20 mouse cellular contexts compared by ENCODE assay signal in genomic region chr3:84637890-84638578, GRCm38 (mm10). TPM values are rescaled to one million over a fixed set of nuclear protein-coding genes. Genes with fewer than 3 reads are reported as not detected.
DNase-seq lines count a peak whose midpoint lies in the region; ATAC-seq and TF ChIP-seq lines count a peak whose summit lies in the region.
"Had no signal": no experiment of that assay in that cellular context is flagged by ENCODE, and none has a peak within 500 bp of the region (broad histone marks: within the 10 kb centered on the region; RNA-seq: fewer than 3 reads in every experiment).

No protein-coding gene starts in this region.

- 0 out of 2 replicates have a peak overlapping the region, but pooled peaks have one; percentile 1 for H3K9ac ChIP-seq in heart, embryonic 13.5 days
- no peak overlapping the region for H3K9ac ChIP-seq in lung, embryonic 15.5 days
- no peak overlapping the region for H3K9ac ChIP-seq in intestine, embryonic 14.5 days (ENCODE audit: low read length)
- no peak overlapping the region for H3K9ac ChIP-seq in stomach, embryonic 15.5 days
- H3K9ac ChIP-seq: forebrain, embryonic 15.5 days; midbrain, embryonic 12.5 days; neural tube, embryonic 15.5 days had no signal

- TF ChIP-seq CTCF in lung, adult 2 months (IDR thresholded peaks at IDR 0.05; ENCODE audit: insufficient read depth, low read length): no peak

- no peaks in the 10 kb centered on the region for H3K9me3 ChIP-seq in heart, embryonic 13.5 days
- no peaks in the 10 kb centered on the region for H3K9me3 ChIP-seq in lung, embryonic 15.5 days
- no peaks in the 10 kb centered on the region for H3K9me3 ChIP-seq in intestine, embryonic 14.5 days (ENCODE audit: control insufficient read depth, low read length)
- H3K9me3 ChIP-seq in stomach, embryonic 15.5 days: no peaks in the 10 kb centered on the region
- H3K9me3 ChIP-seq: forebrain, embryonic 15.5 days; midbrain, embryonic 12.5 days; neural tube, embryonic 15.5 days had no signal

- DNase-seq in heart, adult 8-10 months (ENCODE audit: low spot score): no peak
- no peak for DNase-seq in lung, adult 2 months
- DNase-seq in intestine, embryonic 14.5 days (ENCODE audit: low spot score): no peak
- no peak for DNase-seq in right cerebral cortex, postnatal 4 days
- no peak for DNase-seq in thymus, postnatal 4 days
- DNase-seq: adrenal gland, adult 2 months; cerebellum, adult 8-10 months; gastrocnemius, adult 2 months; heart, adult 18-20 months; layer of hippocampus, adult 9-11 months; thymus, postnatal 36 days had no signal

- no peak overlapping the region for H3K4me3 ChIP-seq in heart, embryonic 13.5 days
- no peak overlapping the region for H3K4me3 ChIP-seq in lung, embryonic 15.5 days
- H3K4me3 ChIP-seq in lung, adult 2 months (replicated peaks; ENCODE audit: extremely low read depth, low read depth, low read length): no peak overlapping the region
- H3K4me3 ChIP-seq in intestine, embryonic 14.5 days (ENCODE audit: low read depth, low read length): no peak overlapping the region
- H3K4me3 ChIP-seq in stomach, embryonic 15.5 days (replicated peaks): no peak overlapping the region
- H3K4me3 ChIP-seq: forebrain, embryonic 15.5 days; gastrocnemius, adult 2 months; midbrain, embryonic 12.5 days; neural tube, embryonic 15.5 days had no signal

- TF ChIP-seq POLR2A in lung, adult 2 months (IDR thresholded peaks at IDR 0.05; ENCODE audit: borderline replicate concordance, extremely low read depth, low read depth, low read length): no peak

- no peak overlapping the region for H3K27ac ChIP-seq in heart, embryonic 13.5 days (replicated peaks)
- H3K27ac ChIP-seq in lung, embryonic 15.5 days: peak overlapping the region; percentile 30; the same call in 1 of the 2 replicates
- peak overlapping the region; percentile 62 for H3K27ac ChIP-seq in intestine, embryonic 14.5 days (ENCODE audit: low read depth)
- peak overlapping the region; percentile 75 for H3K27ac ChIP-seq in stomach, embryonic 15.5 days
- H3K27ac ChIP-seq: forebrain, embryonic 15.5 days; gastrocnemius, adult 2 months; midbrain, embryonic 12.5 days; neural tube, embryonic 15.5 days had no signal

- no peak for ATAC-seq in heart, embryonic 13.5 days (ENCODE audit: extremely low read depth, insufficient number of reproducible peaks, low FRiP score, low TSS enrichment)
- ATAC-seq in lung, embryonic 15.5 days (ENCODE audit: borderline replicate concordance, extremely low read depth, low FRiP score, low TSS enrichment): peak; percentile 55; the same call in 1 of the 2 replicates
- ATAC-seq in intestine, embryonic 14.5 days (replicated peaks; ENCODE audit: low FRiP score, low TSS enrichment, low read depth): peak; percentile 73
- peak; percentile 82 for ATAC-seq in stomach, embryonic 15.5 days (ENCODE audit: insufficient read depth, low FRiP score, low read depth)
- ATAC-seq: forebrain, embryonic 15.5 days; hindbrain, embryonic 16.5 days had no signal

- peaks cover 38% of the 10 kb centered on the region for H3K4me1 ChIP-seq in heart, embryonic 13.5 days
- H3K4me1 ChIP-seq in lung, embryonic 15.5 days: 0 out of 2 replicates have a peak, but pooled peaks cover 4% of the 10 kb centered on the region
- no peaks in the 10 kb centered on the region for H3K4me1 ChIP-seq in lung, adult 2 months (ENCODE audit: control insufficient read depth, insufficient read depth, low read length)
- no peaks in the 10 kb centered on the region; the same call in 1 of the 2 replicates for H3K4me1 ChIP-seq in intestine, embryonic 14.5 days (replicated peaks; ENCODE audit: control insufficient read depth, insufficient read depth, low read length)
- 0 out of 2 replicates have a peak, but pooled peaks cover 2% of the 10 kb centered on the region for H3K4me1 ChIP-seq in stomach, embryonic 15.5 days
- H3K4me1 ChIP-seq: forebrain, embryonic 15.5 days had no signal

- 52% methylated on average over 12 of the region's 12 CpGs for WGBS in heart, embryonic 13.5 days
- 48% methylated on average over 12 of the region's 12 CpGs for WGBS in lung, embryonic 15.5 days
- WGBS in lung, adult 2 months: 50% methylated on average over 12 of the region's 12 CpGs
- WGBS in intestine, embryonic 14.5 days: 54% methylated on average over 12 of the region's 12 CpGs
- 52% methylated on average over 12 of the region's 12 CpGs for WGBS in stomach, embryonic 15.5 days

- no peaks in the 10 kb centered on the region for H3K36me3 ChIP-seq in heart, embryonic 13.5 days
- H3K36me3 ChIP-seq in lung, embryonic 15.5 days: no peaks in the 10 kb centered on the region
- H3K36me3 ChIP-seq in intestine, embryonic 14.5 days (ENCODE audit: control insufficient read depth, insufficient read depth, low read length): no peaks in the 10 kb centered on the region
- H3K36me3 ChIP-seq in stomach, embryonic 15.5 days: no peaks in the 10 kb centered on the region
- H3K36me3 ChIP-seq: forebrain, embryonic 15.5 days; midbrain, embryonic 12.5 days; neural tube, embryonic 15.5 days had no signal

- H3K27me3 ChIP-seq in heart, embryonic 13.5 days (replicated peaks): no peaks in the 10 kb centered on the region
- H3K27me3 ChIP-seq in lung, embryonic 15.5 days: no peaks in the 10 kb centered on the region
- H3K27me3 ChIP-seq in intestine, embryonic 14.5 days (replicated peaks; ENCODE audit: control insufficient read depth, insufficient read depth, low read length): no peaks in the 10 kb centered on the region
- no peaks in the 10 kb centered on the region for H3K27me3 ChIP-seq in stomach, embryonic 15.5 days (replicated peaks)
- H3K27me3 ChIP-seq: forebrain, embryonic 15.5 days; neural tube, embryonic 15.5 days had no signal

- no peak overlapping the region for H3K4me2 ChIP-seq in heart, embryonic 13.5 days
- H3K4me2 ChIP-seq in lung, embryonic 15.5 days: no peak overlapping the region; the same call in 1 of the 2 replicates
- H3K4me2 ChIP-seq in intestine, embryonic 14.5 days (ENCODE audit: low read length): no peak overlapping the region
- H3K4me2 ChIP-seq in stomach, embryonic 15.5 days: no peak overlapping the region
- H3K4me2 ChIP-seq: forebrain, embryonic 15.5 days; liver, embryonic 11.5 days; midbrain, embryonic 12.5 days; neural tube, embryonic 15.5 days had no signal

RNA-seq across cellular contexts. Expression of gene Tmem154, which starts 28.0 kb away (rescaled TPM):
- polyA plus RNA-seq in heart, embryonic 13.5 days (2015; fragmentation: Nextera tagmentation; extraction: Ambion mirVana): 0.76 and 0.98 TPM in 2 replicates
- 1 to 10 TPM in 3 of 4 experiments, under 1 TPM in 1; 0.97 to 3.3 (median 2.9) TPM for total RNA-seq in heart, adult 8-10 months (2022)
- polyA plus RNA-seq in lung, embryonic 15.5 days (2015; fragmentation: Nextera tagmentation; extraction: Ambion mirVana): 2.3 and 2.5 TPM in 2 replicates
- 6.4 and 11.9 TPM in 2 replicates for polyA plus RNA-seq in lung, adult 2 months (2012; rRNA removed)
- polyA plus RNA-seq in intestine, embryonic 14.5 days (2014; fragmentation: Nextera tagmentation; extraction: Ambion mirVana): 0.93 and 1.7 TPM in 2 replicates
- 4.5 and 7.6 TPM in 2 replicates for polyA plus RNA-seq in stomach, embryonic 15.5 days (2015; fragmentation: Nextera tagmentation; extraction: Ambion mirVana)

RNA-seq across cellular contexts. Expression of gene Tigd4, which starts 44.7 kb away (rescaled TPM):
- 0.05 and 0.06 TPM in 2 replicates for polyA plus RNA-seq in heart, embryonic 13.5 days (2015; fragmentation: Nextera tagmentation; extraction: Ambion mirVana)
- under 1 TPM in 2 of 4 experiments, not detected in 2; 0.09 to 0.11 TPM for total RNA-seq in heart, adult 8-10 months (2022)
- 0.10 and 0.15 TPM in 2 replicates for polyA plus RNA-seq in lung, embryonic 15.5 days (2015; fragmentation: Nextera tagmentation; extraction: Ambion mirVana)
- polyA plus RNA-seq in lung, adult 2 months (2012; rRNA removed): 0.04 TPM in 1 of 2 replicates, not detected in the other
- polyA plus RNA-seq in intestine, embryonic 14.5 days (2014; fragmentation: Nextera tagmentation; extraction: Ambion mirVana): not detected in 2 replicates
- 0.06 and 0.21 TPM in 2 replicates for polyA plus RNA-seq in stomach, embryonic 15.5 days (2015; fragmentation: Nextera tagmentation; extraction: Ambion mirVana)
- total RNA-seq: adrenal gland, adult 2 months; heart, adult 18-20 months had no signal
- polyA plus RNA-seq: adrenal gland, adult 2 months; liver, embryonic 11.5 days; macrophage; midbrain, embryonic 12.5 days had no signal

RNA-seq across cellular contexts. Expression of gene Arfip1, which starts 55.6 kb away (rescaled TPM):
- polyA plus RNA-seq in heart, embryonic 13.5 days (2015; fragmentation: Nextera tagmentation; extraction: Ambion mirVana): 42.5 and 47.2 TPM in 2 replicates
- 10 to 100 TPM; 10.5 to 16.7 (median 14.3) TPM for total RNA-seq in heart, adult 8-10 months (2022)
- 55.1 and 60.8 TPM in 2 replicates for polyA plus RNA-seq in lung, embryonic 15.5 days (2015; fragmentation: Nextera tagmentation; extraction: Ambion mirVana)
- polyA plus RNA-seq in lung, adult 2 months (2012; rRNA removed): 9.4 and 14.2 TPM in 2 replicates
- 44.7 and 47.9 TPM in 2 replicates for polyA plus RNA-seq in intestine, embryonic 14.5 days (2014; fragmentation: Nextera tagmentation; extraction: Ambion mirVana)
- polyA plus RNA-seq in stomach, embryonic 15.5 days (2015; fragmentation: Nextera tagmentation; extraction: Ambion mirVana): 55.9 and 59.2 TPM in 2 replicates
